Mouse (Mus musculus): ENCODE data around the gene Neurog1.

DNA sequence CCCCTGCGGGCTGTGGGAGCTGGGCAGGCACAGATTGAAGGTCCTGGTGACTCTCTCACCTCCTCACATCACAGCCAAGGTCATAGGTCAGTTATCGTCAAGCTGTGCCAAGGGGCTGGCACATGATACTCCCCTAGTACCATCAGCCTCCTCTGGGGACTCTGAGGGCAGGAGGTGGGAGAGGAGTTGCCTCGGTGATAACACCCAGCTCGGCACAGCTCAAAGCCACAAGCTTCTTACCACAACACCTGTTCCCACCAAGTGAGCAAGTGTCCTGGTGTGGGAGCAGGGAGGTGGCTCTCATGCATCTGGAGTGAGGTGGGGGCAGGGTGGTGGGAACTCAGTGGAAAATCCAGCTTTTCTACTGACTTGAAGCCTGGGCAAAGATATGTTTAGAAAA, 10.3 kb upstream of the Neurog1 start:
- TF ChIP-seq CTCF (IDR thresholded peaks at IDR 0.05; ENCODE audit: borderline replicate concordance, extremely low read depth, insufficient read depth, insufficient read length) (no peak), POLR2A (IDR thresholded peaks at IDR 0.05; ENCODE audit: borderline replicate concordance, extremely low read depth, insufficient read depth, insufficient read length, poor library complexity, severe bottlenecking) (no peak)

Measured in brain, embryonic 14.5 days (tissue).